Comparison of ENCODE assay signal across 7 mouse cellular contexts in the genomic region with DNA sequence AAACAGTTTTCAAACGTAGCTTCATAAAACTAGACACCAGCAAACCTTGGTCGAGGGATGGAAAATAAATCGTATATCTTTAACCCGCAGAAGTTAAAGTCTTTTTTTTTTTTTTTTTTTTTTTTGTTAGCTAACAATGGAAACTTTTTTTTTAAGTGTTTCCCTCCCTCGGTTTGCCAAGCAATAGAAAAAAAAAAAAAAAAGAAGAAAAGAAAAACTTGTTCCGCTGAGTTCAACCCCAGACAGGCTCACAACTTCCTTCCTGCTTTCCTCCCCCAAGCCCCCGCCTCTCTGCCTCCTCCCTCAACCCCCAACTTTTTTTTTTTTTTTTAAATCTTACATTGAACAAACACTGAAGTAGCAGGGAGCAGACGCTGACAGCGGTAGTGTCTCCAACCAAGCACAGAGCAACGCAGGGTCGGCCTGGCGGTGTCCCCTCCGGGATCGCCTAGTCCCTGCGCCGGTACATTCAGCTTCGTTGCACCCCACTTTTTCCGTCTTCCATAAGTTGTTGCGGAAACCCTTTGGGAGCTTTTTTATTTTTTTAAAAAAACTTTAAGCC. TPM values are rescaled to one million over a fixed set of nuclear protein-coding genes. Genes with fewer than 3 reads are reported as not detected.
DNase-seq lines count a peak whose midpoint lies in the region; ATAC-seq and TF ChIP-seq lines count a peak whose summit lies in the region.

Itpkb (plus strand) TSS at position 341 of the 562 bp plus-strand sequence.

- TF ChIP-seq CTCF in bone marrow macrophage, adult 2 months (IDR thresholded peaks at IDR 0.05; ENCODE audit: low read depth, low read length): no peak

- DNase-seq in MEL-GATA-1-ER (ENCODE audit: extremely low read depth, low read depth): peak; percentile 85
- DNase-seq in gastrocnemius, adult 8-10 months (ENCODE audit: low spot score in 2 of 2): peak; percentile 31 to 50
- peak; percentile 16 to 30 for DNase-seq in left cerebral cortex, postnatal 25 days (ENCODE audit: low spot score in 2 of 2)
- peak; percentile 46 to 79 for DNase-seq in spleen, postnatal 10 days (ENCODE audit: low spot score in 2 of 2)

- TF ChIP-seq POLR2A in bone marrow macrophage, adult 2 months (IDR thresholded peaks at IDR 0.05; ENCODE audit: borderline replicate concordance, low read depth, low read length): peak; percentile 73; the same call in 1 of the 2 replicates

- H3K27me3 ChIP-seq in hindbrain, embryonic 15.5 days: peaks cover 23% of the 10 kb centered on the region

- no peaks in the 10 kb centered on the region for H3K9me3 ChIP-seq in hindbrain, embryonic 15.5 days

- H3K4me2 ChIP-seq in hindbrain, embryonic 15.5 days: peak within 1 kb of the TSS; percentile 96

- ATAC-seq in hindbrain, embryonic 15.5 days (ENCODE audit: low FRiP score, low read depth): peak; percentile 43; the same call in 1 of the 2 replicates
- ATAC-seq in megakaryocyte progenitor cell, adult 5-6 weeks (replicated peaks; ENCODE audit: poor library complexity): peak; percentile 77

- WGBS in hindbrain, embryonic 15.5 days: 1% methylated on average over 19 of the region's 19 CpGs

- peak within 1 kb of the TSS; percentile 87 for H3K4me3 ChIP-seq in bone marrow macrophage, adult 2 months (ENCODE audit: insufficient read depth, low read length)
- H3K4me3 ChIP-seq in hindbrain, embryonic 15.5 days: peak within 1 kb of the TSS; percentile 46

- H3K4me1 ChIP-seq in bone marrow macrophage, adult 2 months (ENCODE audit: control insufficient read depth, insufficient read depth, low read length): peaks cover 31% of the 10 kb centered on the region
- H3K4me1 ChIP-seq in hindbrain, embryonic 15.5 days (replicated peaks): peaks cover 49% of the 10 kb centered on the region

- peak within 1 kb of the TSS; percentile 81 for H3K27ac ChIP-seq in bone marrow macrophage, adult 2 months (ENCODE audit: insufficient read depth, low read depth, low read length)
- H3K27ac ChIP-seq in hindbrain, embryonic 15.5 days (replicated peaks): peak within 1 kb of the TSS; percentile 77

- no peaks in the 10 kb centered on the region for H3K36me3 ChIP-seq in hindbrain, embryonic 15.5 days

- H3K9ac ChIP-seq in hindbrain, embryonic 15.5 days: peak within 1 kb of the TSS; percentile 66

- intact Hi-C loops in left cerebral cortex, postnatal 25 days (cut with DNase I): loop anchor here (2.0 to 5.0 kb wide), 3 partner anchors 35 to 77 kb away; no protein-coding TSS in a partner anchor

RNA-seq across cellular contexts. Expression of gene Itpkb, which starts in this region (rescaled TPM):
- polyA plus RNA-seq in bone marrow macrophage, adult 2 months (2012; ENCODE audit: insufficient read depth, insufficient read length, missing spikeins): 24.4 and 28.6 TPM in 2 replicates
- 10 to 100 TPM; 11.9 to 15.9 (median 13.6) TPM for total RNA-seq in gastrocnemius, adult 8-10 months (2022)
- polyA plus RNA-seq in hindbrain, embryonic 15.5 days (2015; fragmentation: Nextera tagmentation; extraction: Ambion mirVana): 3.5 and 3.7 TPM in 2 replicates
- total RNA-seq in left cerebral cortex, postnatal 25 days (2021): 10 to 100 TPM; 15.4 to 16.5 TPM
- total RNA-seq in megakaryocyte progenitor cell, adult 5-6 weeks (2015): 10.8 and 12.3 TPM in 2 replicates
- 9.6 and 11.7 TPM in 2 replicates for total RNA-seq in megakaryocyte progenitor cell, adult 5-6 weeks (2017)

Comparison
In these comparisons a context has a peak if more than half of its experiments do, and no peak if none do; other contexts are left out.
1. Peak in every context shown above with its lines: DNase-seq, ATAC-seq, H3K4me3 ChIP-seq and H3K27ac ChIP-seq.
2. DNase-seq: peak in every context shown above with its lines; median percentile 85 in MEL-GATA-1-ER; 62 in spleen, postnatal 10 days; 40 in gastrocnemius, adult 8-10 months; 23 in left cerebral cortex, postnatal 25 days.